Mouse (Mus musculus): ENCODE data around the gene Klhdc3.

GRCm38 (mm10) chr17:46661981-46662380 is 18.7 kb downstream of the Klhdc3 start:
- no peak for TF ChIP-seq POLR2A (IDR thresholded peaks at IDR 0.05; ENCODE audit: borderline replicate concordance, extremely low read depth, insufficient read depth, insufficient read length, poor library complexity, severe bottlenecking)
- TF ChIP-seq CTCF (IDR thresholded peaks at IDR 0.05; ENCODE audit: borderline replicate concordance, extremely low read depth, insufficient read depth, insufficient read length): no peak
